ENCODE assay signal across 8 mouse cellular contexts in the genomic region with DNA sequence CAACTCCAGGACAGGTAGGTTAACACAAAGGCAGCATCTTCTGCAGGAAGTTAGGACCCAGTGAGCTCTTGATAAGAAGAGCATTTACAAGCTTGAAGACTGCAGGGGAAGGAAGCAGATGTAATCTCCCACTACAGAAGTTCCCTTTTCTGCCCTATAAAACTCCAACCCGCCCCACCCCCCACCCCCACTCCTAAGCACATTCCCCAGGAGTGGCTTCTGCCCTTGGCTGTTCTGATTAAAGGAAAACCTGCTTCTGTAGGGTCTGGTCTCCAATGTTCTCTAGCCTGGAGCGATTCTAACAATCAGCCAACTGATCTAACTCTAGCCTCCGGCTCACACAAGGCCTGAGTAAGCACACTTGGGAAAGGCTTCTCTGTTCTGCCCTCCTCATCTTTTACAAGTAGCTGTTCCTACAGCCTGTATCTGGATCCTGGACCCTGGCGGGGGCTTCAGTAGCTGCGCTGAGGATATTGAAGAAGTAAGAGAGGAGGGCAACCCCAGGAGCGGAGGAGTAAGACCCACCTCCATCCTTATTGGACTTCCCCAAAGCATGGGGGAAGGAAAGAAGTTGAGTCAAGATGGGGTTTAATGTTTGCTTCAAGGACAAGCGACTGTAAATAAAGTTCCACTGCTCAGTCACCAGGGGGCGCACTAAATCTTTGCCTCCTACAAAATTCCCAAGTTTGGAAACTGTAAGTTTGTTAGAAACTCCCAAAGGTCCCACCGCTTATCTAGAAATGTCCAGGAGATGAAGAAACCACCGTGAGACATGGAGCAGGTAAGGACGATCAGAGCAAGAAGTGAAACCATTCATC. TPM values are rescaled to one million over a fixed set of nuclear protein-coding genes. Genes with fewer than 3 reads are reported as not detected.
DNase-seq lines count a peak whose midpoint lies in the region; ATAC-seq lines count a peak whose summit lies in the region.

No protein-coding gene starts in this region.

- DNase-seq in left cerebral cortex, adult 18-20 months (ENCODE audit: low spot score in 2 of 2), result peak; percentile 50 to 70
- no peak for DNase-seq in left cerebral cortex, adult 11 months (ENCODE audit: low spot score)
- DNase-seq in adrenal gland, postnatal 25 days, result peak; percentile 64
- DNase-seq in induced T-regulatory cell, adult 2 months (ENCODE audit: low read depth), result peak; percentile 60
- peak; percentile 54 for DNase-seq in ovary, postnatal 14 days (ENCODE audit: low spot score)
- peak; percentile 35 for DNase-seq in yolk sac, embryonic 10.5 days (ENCODE audit: low spot score)

- no peaks in the 10 kb centered on the region for H3K27me3 ChIP-seq in embryonic facial prominence, embryonic 15.5 days
- peaks cover 13% of the 10 kb centered on the region for H3K27me3 ChIP-seq in liver, embryonic 15.5 days

- peak overlapping the region; percentile 28; the same call in 1 of the 2 replicates for H3K4me2 ChIP-seq in embryonic facial prominence, embryonic 15.5 days (replicated peaks)
- H3K4me2 ChIP-seq in liver, embryonic 15.5 days, result peak overlapping the region; percentile 35

- no peaks in the 10 kb centered on the region for H3K9me3 ChIP-seq in embryonic facial prominence, embryonic 15.5 days (replicated peaks)
- H3K9me3 ChIP-seq in liver, embryonic 15.5 days (replicated peaks), result no peaks in the 10 kb centered on the region

- H3K4me1 ChIP-seq in embryonic facial prominence, embryonic 15.5 days, result peaks cover 9% of the 10 kb centered on the region
- 0 out of 2 replicates have a peak, but pooled peaks cover 4% of the 10 kb centered on the region for H3K4me1 ChIP-seq in liver, embryonic 15.5 days (replicated peaks)

- H3K27ac ChIP-seq in embryonic facial prominence, embryonic 15.5 days (replicated peaks), result no peak overlapping the region
- no peak overlapping the region for H3K27ac ChIP-seq in liver, embryonic 15.5 days (replicated peaks)

- H3K4me3 ChIP-seq in embryonic facial prominence, embryonic 15.5 days (replicated peaks), result no peak overlapping the region
- peak overlapping the region; percentile 21 for H3K4me3 ChIP-seq in liver, embryonic 15.5 days (replicated peaks)

- ATAC-seq in embryonic facial prominence, embryonic 15.5 days (ENCODE audit: insufficient number of reproducible peaks, low FRiP score, low TSS enrichment, low read depth), result no peak
- ATAC-seq in liver, embryonic 15.5 days (ENCODE audit: insufficient read depth), result no peak

- WGBS in embryonic facial prominence, embryonic 15.5 days, result 13% methylated on average over 11 of the region's 11 CpGs
- WGBS in liver, embryonic 15.5 days (ENCODE audit: insufficient replicate concordance), result 6% methylated on average over 11 of the region's 11 CpGs

- no peak overlapping the region for H3K9ac ChIP-seq in embryonic facial prominence, embryonic 15.5 days
- H3K9ac ChIP-seq in liver, embryonic 15.5 days, result no peak overlapping the region

- no peaks in the 10 kb centered on the region for H3K36me3 ChIP-seq in embryonic facial prominence, embryonic 15.5 days
- H3K36me3 ChIP-seq in liver, embryonic 15.5 days (replicated peaks), result no peaks in the 10 kb centered on the region

RNA-seq across cellular contexts. Expression of a gene that starts 36.6 kb away (rescaled TPM):
- total RNA-seq in left cerebral cortex, adult 18-20 months (2021), result 10 to 100 TPM; 87.9 to 90.6 TPM
- 0.14 and 0.18 TPM in 2 replicates for total RNA-seq in adrenal gland, postnatal 25 days (2021)
- 0.46 and 0.47 TPM in 2 replicates for polyA plus RNA-seq in embryonic facial prominence, embryonic 15.5 days (2015; fragmentation: Nextera tagmentation; extraction: Ambion mirVana)
- polyA plus RNA-seq in liver, embryonic 15.5 days (2015; fragmentation: Nextera tagmentation; extraction: Ambion mirVana), result not detected in 2 replicates

RNA-seq across cellular contexts. Expression of a gene that starts 37.5 kb away (rescaled TPM):
- 10 to 100 TPM; 31.2 to 34.2 TPM for total RNA-seq in left cerebral cortex, adult 18-20 months (2021)
- 38.9 and 55.6 TPM in 2 replicates for total RNA-seq in adrenal gland, postnatal 25 days (2021)
- polyA plus RNA-seq in embryonic facial prominence, embryonic 15.5 days (2015; fragmentation: Nextera tagmentation; extraction: Ambion mirVana), result 36.0 and 36.7 TPM in 2 replicates
- polyA plus RNA-seq in liver, embryonic 15.5 days (2015; fragmentation: Nextera tagmentation; extraction: Ambion mirVana), result 16.0 and 18.8 TPM in 2 replicates

Comparison
In these comparisons a context has a peak if more than half of its experiments do, and no peak if none do; other contexts are left out.
1. RNA of a gene that starts 36.6 kb away (total RNA-seq): 87.9 to 90.6 TPM in left cerebral cortex, adult 18-20 months; 0.14 to 0.18 TPM in adrenal gland, postnatal 25 days; every median in the first group is over 10 times any median in the second.